Mouse (Mus musculus) layer of hippocampus, postnatal 36 days (tissue): ENCODE data around the gene B4galt1. TPM values are rescaled to one million over a fixed set of nuclear protein-coding genes. Genes with fewer than 3 reads are reported as not detected.

Source experiments
- DNase-seq, 2 experiments: peaks; one replicate each; pipeline ENCODE4 v3.0.0; 2022
- total RNA-seq, 2 experiments: library from RNA; stranded (reverse); gene quantifications; 2 replicates each; pipeline ENCODE4 v1.2.3; 2021

Gene B4galt1
- total RNA-seq, 2 experiments from 2014 or later = 6.9 to 10.8 TPM

DNA sequence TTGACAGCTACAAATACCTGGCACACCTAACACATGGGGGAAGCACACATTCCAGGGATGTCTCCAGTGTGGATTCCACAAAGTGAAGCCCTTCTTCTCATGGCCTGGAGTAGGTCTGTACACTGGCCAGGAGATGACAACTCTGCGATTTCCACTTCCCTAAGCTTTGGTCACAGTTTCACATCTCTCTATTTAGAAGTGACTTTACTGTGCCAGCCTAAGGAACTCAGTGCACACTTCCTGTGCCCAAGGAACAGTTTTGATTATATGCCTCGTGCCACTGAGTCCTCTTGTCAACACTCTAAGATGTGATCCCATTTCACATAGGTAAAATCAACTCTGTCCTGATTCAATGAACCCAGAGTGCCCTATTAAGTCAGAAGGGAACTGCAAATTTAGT lies 13.4 kb downstream of the B4galt1 start:
- DNase-seq = no peak

- DNase-seq = no peak
Observed at GRCm38 (mm10) chr4:40839251-40839650, 14.6 kb downstream of the B4galt1 start.

DNA sequence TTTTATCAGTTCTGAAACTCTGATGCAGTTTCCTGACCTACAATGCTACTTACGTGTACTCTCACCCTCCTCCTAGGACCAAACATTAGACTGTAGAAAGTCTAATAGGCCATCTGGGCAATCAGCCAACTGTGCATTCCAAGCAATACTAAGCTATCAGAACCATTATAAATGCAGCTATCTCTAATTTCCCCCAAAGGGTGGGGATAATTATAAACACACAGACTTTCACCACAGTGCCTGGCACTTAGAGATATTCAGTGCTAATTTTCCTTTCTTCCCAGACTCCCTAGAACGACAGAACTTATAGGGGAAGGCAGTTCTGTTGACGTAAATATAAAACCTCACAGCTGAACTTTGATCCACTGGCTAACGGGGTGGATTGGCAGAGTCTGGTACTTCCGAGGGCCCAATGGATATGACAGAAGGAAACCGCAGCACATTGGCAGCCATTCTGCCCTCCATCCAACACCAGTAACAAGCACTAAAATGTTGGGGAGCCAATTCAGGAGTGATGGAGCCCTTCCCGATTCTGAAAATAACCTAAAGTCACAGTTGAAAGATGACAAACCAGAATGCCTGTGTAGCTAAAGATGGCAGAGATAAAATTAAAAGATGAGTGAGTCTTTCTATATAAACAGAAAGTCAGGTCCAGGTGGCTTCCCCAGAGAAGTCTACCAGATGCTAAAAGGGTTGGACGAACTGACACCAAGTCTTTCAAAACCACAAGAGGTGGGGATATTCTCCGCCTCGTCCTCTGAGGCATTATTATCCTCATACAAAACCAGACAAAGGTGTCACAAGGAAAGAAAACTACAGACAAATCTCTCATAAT lies 16.1 kb downstream of the B4galt1 start:
- no peak for DNase-seq

- DNase-seq = no peak
Observed at GRCm38 (mm10) chr4:40837008-40837407, 16.8 kb downstream of the B4galt1 start.

DNA sequence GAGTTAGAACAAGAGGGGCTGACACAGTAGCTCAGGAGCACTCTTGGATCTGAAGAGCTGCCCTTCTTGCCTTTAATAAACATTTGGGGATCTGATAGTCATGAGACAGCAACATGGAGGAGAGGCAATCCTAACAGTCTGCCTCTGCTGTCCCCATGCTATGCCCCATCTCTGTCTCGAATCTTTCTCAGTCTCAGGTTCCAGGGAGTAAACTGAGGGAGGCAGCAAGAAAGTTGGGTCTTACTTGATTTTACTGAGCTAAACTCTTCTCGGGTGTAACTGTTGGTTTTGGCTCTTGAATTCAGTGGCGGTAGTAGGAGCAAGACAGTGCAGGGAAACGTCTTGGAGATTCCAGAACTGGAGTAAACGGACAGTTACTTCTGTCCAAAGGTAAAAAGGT lies 18.9 kb downstream of the B4galt1 start:
- DNase-seq = no peak

DNA sequence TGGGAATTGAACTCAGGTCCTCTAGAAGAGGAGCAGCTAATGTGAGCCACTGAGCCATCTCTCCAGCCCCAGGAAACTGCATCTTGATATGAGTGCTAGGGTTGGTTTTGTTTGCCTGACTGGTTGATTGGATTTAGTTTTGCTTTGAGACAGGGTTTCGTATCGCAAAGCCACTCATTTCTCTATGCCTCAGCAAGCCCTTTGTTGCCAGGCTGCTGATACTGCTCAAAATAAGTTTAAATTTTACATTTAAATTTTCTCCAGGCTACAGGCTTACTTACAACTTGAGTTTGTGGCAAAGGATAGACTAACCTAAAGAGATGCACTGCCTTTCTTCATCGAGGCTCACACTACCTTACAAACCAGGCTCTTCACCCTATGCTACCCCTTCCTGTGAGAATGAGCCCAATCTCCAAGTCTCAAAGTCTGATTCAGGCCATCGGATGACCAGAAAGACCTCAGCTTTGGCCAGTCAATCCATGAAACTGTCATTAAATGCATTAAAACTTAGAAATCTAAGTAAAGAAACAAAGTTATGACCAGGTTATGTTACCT lies 19.5 kb downstream of the B4galt1 start:
- DNase-seq = no peak

DNA sequence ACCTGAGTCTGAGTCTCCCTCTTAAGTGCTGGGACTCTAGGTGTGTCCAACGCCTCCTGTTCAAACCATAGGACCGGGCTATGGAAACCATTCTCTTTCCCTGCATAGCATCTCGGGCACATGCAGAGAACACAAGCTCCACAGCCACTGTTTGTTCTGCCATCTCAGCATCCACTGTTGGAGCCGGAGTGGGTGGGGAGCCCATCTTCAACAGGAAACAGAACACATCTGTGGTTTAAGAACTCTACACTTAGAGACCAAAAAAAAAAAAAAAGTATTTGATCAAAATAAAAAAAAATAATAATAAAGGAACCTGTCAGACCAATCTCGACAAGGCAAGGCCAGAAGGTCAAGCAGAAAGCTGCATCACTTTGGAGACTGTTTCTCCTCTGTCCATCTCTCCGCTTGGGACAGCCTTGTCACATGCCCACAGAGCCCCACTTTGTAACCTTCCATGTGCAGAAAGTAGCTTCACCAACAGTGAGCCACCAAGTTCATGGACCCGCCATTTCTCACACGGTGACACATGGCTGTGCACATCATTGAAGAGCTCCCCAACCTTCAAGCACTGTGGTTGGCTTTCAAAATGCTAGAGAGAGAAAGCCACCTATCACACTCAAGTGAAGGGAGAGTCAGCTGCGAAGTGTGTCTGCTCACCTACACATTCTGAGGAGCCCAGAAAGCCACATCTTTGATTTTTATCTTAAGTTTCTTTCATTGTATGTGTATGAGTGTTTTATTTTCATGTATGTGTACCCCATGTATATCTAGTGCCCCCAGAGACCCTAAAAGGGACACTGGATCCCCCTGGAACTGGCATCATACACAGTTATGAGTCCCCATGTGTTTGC lies 20.2 kb downstream of the B4galt1 start:
- DNase-seq = no peak

DNA sequence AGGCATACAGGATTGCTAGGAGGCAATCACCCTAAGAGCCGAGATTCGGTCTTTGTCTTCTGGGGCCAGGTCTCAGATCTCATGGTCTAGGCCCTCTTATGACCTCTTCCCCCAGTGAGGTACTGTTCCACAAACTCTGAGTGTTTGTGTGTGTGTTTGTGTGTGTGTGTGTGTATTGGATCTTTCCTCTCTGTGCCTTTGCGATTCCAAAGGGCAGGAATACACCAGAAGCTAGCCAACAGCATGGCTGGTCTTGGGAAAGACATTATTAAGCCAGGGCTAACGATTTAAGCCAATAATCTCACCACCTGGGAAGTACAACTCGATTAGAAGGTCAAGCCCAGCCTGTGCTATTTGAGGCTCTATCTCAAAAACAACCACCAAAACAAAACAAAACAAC lies 23.3 kb downstream of the B4galt1 start:
- DNase-seq = no peak

DNA sequence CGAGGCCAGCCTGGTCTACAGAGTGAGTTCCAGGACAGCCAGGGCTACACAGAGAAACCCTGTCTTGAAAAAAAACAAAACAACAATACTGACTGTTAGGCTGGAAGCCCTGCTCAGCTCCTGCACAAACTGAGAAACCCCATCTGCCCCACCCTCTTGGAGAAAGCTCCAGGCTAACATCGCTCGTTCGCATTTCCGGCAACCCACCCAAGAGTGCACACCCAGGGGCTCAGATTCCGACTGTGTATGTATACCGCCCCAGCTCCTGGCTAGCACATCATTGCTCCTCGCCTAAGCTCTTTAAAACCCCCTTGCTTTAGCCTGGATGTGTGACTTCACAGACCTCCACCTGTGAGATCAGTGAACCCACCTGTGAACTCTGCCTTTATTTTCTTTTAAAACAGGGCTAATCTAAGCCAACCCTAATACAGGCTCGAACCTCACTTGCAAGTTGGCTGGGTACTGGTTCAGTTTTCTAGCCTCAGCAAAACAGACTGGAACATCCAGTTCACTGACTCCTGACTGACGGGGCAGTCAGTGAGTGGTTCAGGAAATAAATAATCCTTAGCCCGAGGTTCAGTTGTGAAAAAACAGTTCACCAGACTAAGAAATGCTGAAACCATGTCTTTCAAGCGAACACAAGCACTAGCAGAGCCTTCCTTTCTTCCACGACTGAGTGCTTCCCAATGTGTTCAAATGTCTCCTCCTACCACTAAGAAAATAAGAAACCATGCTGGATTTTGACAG lies 24.0 kb downstream of the B4galt1 start:
- DNase-seq = no peak

DNA sequence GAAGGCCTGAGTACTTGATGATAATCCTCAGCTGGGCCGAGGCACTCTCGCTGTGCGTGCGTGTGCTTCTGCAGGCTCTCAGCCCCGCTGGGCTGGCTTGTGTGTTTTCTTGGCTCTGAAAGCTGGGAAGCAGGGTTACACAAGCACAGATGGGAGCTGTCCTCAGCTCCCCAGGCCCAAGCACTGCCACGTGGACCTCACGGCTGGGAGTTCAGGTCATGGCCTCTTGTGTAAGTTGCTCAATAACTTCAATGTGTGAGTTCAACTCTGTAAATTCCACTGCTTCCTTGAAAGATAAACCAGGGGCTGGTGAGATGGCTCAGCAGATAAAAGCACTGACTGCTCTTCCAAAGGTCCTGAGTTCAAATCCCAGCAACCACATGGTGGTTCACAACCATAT lies 24.9 kb downstream of the B4galt1 start:
- no peak for DNase-seq

DNA sequence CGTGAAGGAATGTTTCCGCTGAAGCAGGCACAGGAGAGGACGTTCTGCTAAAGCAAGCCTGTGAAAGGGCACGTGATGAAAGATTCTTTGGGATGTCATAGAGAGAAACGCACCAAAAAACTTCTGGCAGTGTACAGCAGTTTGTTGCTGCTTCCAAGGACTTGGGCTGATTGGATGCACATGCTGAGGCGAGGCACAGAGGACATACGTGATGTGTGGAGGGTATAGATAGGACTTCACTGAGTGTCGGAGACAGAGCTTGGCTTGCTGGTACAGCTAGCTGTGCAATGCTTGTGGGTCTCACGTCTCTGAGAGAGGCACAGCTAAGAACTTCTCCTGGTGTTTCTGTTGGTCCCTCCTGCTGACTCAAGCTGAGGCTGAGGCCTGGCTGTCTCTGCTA lies 25.9 kb downstream of the B4galt1 start:
- DNase-seq = no peak

GRCm38 (mm10) chr4:40826810-40827209 lies 27.0 kb downstream of the B4galt1 start:
- no peak for DNase-seq

DNA sequence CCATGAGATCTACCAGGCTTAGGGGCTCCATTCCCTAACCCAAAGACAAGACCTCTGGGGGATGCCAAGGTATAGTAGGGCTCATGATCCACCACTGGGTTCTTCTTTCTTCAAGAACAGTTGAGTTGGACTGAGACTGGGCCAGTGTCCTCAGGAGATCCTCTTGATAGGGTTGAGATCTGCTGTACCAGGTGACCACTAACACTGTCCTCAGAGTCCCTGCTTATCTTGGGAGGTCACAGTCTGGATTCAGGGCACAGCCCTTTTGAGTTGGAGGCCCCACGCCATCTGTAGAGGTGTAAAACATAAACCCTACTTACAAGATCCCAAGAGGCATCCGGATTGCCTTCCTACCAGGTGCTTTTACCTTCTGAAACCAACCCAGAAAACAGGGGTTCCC lies 27.8 kb downstream of the B4galt1 start:
- DNase-seq = no peak

- no peak for DNase-seq
Observed at GRCm38 (mm10) chr4:40825146-40825545, 28.7 kb downstream of the B4galt1 start.

GRCm38 (mm10) chr4:40824505-40824904 lies 29.3 kb downstream of the B4galt1 start:
- DNase-seq = no peak

GRCm38 (mm10) chr4:40823664-40824063 lies 30.1 kb downstream of the B4galt1 start:
- DNase-seq = no peak

- no peak for DNase-seq
Observed at GRCm38 (mm10) chr4:40823151-40823550, 30.7 kb downstream of the B4galt1 start.

DNA sequence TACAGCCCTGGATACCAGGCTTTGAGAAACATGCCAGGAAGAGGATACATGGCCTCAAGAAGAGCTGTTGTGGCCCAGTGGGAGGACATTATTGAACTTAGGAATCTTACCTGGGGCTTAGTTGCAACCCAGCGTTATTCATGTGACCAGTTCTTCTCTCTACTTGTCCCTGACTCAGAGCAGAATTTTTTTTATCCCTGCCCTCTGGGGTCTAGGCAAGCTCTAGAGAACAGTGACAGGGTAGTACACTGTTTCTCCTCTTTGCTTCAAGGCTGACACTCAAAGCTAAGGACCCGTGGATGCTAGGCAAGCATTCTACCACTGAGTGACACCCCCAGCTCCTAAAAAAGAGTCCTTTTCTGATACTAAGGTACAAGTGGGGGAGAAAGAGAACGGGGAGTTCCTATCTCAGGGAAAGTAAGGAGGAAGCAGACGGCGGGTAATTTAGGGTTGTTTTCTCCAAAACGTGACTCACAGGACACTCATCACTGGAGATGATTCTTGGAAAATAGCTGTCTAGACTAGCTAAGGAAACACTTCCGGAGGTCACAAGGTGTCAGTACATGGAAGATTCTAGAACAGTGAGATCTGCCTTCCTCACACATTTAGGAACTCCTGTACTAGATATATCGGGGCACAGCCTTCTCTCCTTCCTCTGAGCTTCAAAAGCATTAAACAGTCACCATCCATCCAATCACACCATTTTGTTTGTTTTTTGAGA lies 32.3 kb downstream of the B4galt1 start:
- no peak for DNase-seq

DNA sequence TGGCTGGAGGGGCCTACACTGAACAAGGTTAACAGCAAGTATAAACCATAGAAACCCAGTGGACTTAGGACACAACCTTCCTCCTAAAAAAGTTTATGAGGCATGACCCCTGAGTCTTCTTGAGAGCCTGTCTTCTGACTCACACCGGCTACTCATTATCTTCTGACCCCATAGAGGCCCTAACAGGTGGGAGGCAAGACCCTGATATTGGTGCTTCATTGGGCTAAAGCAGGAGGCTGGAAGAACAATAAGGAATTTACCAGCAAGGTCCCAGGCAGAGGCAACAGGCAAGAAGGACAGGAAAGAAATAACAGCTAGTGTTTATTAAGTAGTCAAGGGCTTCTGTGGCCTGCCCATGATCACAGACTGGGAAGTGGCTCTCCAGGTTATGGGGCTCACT lies 32.9 kb downstream of the B4galt1 start:
- no peak for DNase-seq

DNA sequence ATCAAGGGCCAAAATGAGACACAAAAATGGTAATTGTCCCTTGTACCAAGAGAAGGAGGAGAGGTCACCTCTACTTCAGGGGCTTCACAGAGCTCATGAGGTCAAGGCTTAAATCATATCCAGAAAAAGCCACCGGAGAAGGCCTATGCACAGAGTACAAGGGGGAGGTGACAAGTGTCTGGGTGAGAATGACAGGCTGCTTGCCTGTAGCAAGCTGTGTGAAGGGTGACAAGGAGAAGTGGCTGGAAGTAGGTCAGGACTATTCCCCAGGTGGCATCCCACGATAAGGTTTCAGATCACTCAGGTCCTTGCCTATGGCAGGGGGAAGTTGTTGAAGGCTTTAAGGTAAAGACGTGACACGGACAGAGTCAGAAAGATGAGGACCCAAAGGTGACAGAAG lies 33.8 kb downstream of the B4galt1 start:
- DNase-seq = no peak

GRCm38 (mm10) chr4:40819151-40819550 lies 34.7 kb downstream of the B4galt1 start:
- DNase-seq = no peak

GRCm38 (mm10) chr4:40818421-40818820 lies 35.4 kb downstream of the B4galt1 start:
- no peak for DNase-seq
